Mouse (Mus musculus): ENCODE data around the gene Git2. TPM values are rescaled to one million over a fixed set of nuclear protein-coding genes. Genes with fewer than 3 reads are reported as not detected.
A peak's percentile ranks its signal among the peaks of the same experiment; 100 is the strongest.

Git2 gene
- polyA plus RNA-seq, 1 experiment from 2014 or later: 75.1 TPM

- no peak for DNase-seq (ENCODE audit: low spot score)
Measured at GRCm38 (mm10) chr5:114721969-114722368, 53.3 kb downstream of the Git2 start.

- DNase-seq (ENCODE audit: low spot score): no peak
Measured at GRCm38 (mm10) chr5:114720784-114721183, 54.5 kb downstream of the Git2 start.

GRCm38 (mm10) chr5:114719928-114720270 lies 55.4 kb downstream of the Git2 start:
- no peak for DNase-seq (ENCODE audit: low spot score)

- DNase-seq (ENCODE audit: low spot score): no peak
Measured at GRCm38 (mm10) chr5:114719003-114719927, 56.1 kb downstream of the Git2 start.

GRCm38 (mm10) chr5:114718483-114718882 lies 56.8 kb downstream of the Git2 start:
- DNase-seq (ENCODE audit: low spot score): no peak

- DNase-seq (ENCODE audit: low spot score): no peak
Measured at GRCm38 (mm10) chr5:114717937-114718336, 57.4 kb downstream of the Git2 start.

GRCm38 (mm10) chr5:114717292-114717691 lies 58.0 kb downstream of the Git2 start:
- no peak for DNase-seq (ENCODE audit: low spot score)

- DNase-seq (ENCODE audit: low spot score): no peak
Measured at GRCm38 (mm10) chr5:114714551-114714950, 60.8 kb downstream of the Git2 start.

GRCm38 (mm10) chr5:114709357-114709756 lies 66.0 kb downstream of the Git2 start:
- DNase-seq (ENCODE audit: low spot score): peak; percentile 33

- no peak for DNase-seq (ENCODE audit: low spot score)
Measured at GRCm38 (mm10) chr5:114708491-114708890, 66.8 kb downstream of the Git2 start.

- peak; percentile 94 for DNase-seq (ENCODE audit: low spot score)
Measured at GRCm38 (mm10) chr5:114707265-114708068, 67.8 kb downstream of the Git2 start, which contains the start of gene Tchp. TSS of gene Tchp (plus strand) at chr5:114707760.

- peak; percentile 14 for DNase-seq (ENCODE audit: low spot score)
Measured at GRCm38 (mm10) chr5:114702403-114703392, 72.6 kb downstream of the Git2 start.

- DNase-seq (ENCODE audit: low spot score): no peak
Measured at GRCm38 (mm10) chr5:114699015-114699414, 76.3 kb downstream of the Git2 start.

GRCm38 (mm10) chr5:114698044-114698746 lies 77.1 kb downstream of the Git2 start:
- DNase-seq (ENCODE audit: low spot score): no peak

GRCm38 (mm10) chr5:114696939-114697338 lies 78.4 kb downstream of the Git2 start:
- no peak for DNase-seq (ENCODE audit: low spot score)

- no peak for DNase-seq (ENCODE audit: low spot score)
Measured at GRCm38 (mm10) chr5:114695775-114696174, 79.5 kb downstream of the Git2 start.

GRCm38 (mm10) chr5:114690633-114691567 lies 84.4 kb downstream of the Git2 start, which contains the start of gene Gltp:
TSS of gene Gltp (minus strand) at chr5:114690984.
- peak; percentile 97 for DNase-seq (ENCODE audit: low spot score)

GRCm38 (mm10) chr5:114689700-114690366 lies 85.5 kb downstream of the Git2 start:
- peak; percentile 35 for DNase-seq (ENCODE audit: low spot score)
